Mouse (Mus musculus): ENCODE data around the gene Taf7l.

DNA sequence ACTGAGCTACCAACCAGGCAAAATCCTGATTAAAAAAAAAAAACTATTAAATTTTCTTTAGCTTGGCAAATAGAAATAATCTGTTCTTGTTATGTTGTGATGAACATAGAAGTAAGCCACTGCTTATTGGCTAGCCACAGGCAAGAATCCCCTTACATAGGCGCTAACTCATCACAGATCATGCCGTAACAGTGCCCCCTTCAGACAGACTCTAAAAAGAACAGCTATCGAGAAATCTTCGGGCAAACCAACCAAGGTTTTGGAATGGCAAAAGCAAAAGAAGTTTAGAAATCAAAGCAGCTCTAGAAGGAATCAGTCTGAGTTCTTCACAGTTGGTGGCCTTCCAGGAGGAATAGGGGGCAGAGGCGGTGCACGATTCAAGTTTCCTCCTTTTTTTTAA is 31.7 kb upstream of the Taf7l start:
- TF ChIP-seq POLR2A (IDR thresholded peaks at IDR 0.05; ENCODE audit: low read depth, low read length) (no peak), CTCF (IDR thresholded peaks at IDR 0.05; ENCODE audit: extremely low read depth, insufficient read depth, insufficient read length, insufficient replicate concordance) (no peak)
